Mouse (Mus musculus) effector memory CD4-positive, alpha-beta T cell, adult 7 months (primary cell): ENCODE results near the gene Olfr1034. TPM values are rescaled to one million over a fixed set of nuclear protein-coding genes. Genes with fewer than 3 reads are reported as not detected.

Experiments used
- polyA plus RNA-seq: library from polyadenylated mRNA; unstranded; fragments of 100-300 nt; shearing (Covaris generic); gene quantifications from one replicate; pipeline ENCODE4 v1.2.1, GENCODE M21; 2017

Gene Olfr1034
- not detected for polyA plus RNA-seq

DNA sequence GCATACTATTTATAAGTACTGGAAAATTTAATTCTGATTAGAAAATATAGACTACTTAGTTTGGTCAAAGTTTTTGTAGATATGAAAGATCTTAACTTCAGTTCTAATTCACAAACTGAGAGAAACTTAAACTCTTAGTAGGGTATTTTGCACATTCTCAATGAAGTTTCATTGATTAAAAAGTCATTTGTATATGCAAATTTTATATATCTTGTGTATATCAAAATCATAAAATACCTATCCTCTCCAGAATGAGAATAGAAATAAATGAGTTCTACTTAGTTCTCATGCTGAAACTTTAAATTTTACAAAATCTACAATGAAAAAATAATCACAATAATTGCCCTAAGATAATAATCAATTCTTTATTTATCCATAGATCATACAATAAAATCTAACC lies at the start of gene Olfr1034:
Gene Olfr1034 (plus strand): TSS at position 301 of the 400 bp plus-strand sequence.

DNA sequence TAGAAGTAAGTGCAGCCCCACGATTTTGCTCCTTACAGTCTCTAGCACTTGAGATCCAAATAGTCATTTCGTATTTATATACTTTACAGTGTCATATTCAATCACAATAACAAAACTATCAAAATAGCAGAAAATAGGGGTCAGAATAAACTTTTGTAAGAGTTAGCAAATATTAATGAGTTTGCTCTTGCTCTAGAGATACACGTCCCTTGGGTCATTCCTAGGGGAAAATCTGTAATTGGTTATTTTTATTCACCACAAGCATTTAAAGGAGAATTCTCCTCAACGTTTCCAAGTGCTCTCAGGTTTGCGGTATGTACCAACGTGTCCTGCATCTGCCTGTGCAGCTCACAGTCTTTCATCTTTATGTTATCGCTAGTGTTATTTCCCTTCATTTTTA lies 40.4 kb upstream of the Olfr1034 start, which contains the start of gene Olfr1032:
Gene Olfr1032 (plus strand): TSS at position 301 of the 400 bp plus-strand sequence.

DNA sequence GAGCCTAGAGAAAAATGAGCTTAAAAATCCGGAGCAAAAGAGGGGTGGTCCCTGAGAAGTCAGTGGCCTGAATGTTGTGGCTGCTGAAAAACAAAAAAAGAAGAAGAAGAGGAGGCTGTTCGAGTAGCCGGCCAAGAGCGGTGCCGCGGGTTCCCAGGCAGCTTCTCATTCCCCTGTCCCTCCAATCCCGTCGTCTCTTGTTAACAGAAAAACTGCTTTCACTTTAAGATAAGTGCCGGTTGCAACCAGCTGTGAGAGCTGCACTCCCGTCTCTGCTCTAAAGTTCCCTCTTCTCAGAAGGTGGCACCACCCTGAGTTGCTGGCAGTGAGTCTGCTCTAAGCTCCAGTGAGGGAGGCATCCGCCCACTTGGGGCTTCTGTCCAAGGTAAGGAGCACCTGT lies 25.3 kb upstream of the Olfr1034 start, which contains the start of gene Olfr1033:
Gene Olfr1033 (plus strand): TSS at position 228 of the 400 bp plus-strand sequence.

DNA sequence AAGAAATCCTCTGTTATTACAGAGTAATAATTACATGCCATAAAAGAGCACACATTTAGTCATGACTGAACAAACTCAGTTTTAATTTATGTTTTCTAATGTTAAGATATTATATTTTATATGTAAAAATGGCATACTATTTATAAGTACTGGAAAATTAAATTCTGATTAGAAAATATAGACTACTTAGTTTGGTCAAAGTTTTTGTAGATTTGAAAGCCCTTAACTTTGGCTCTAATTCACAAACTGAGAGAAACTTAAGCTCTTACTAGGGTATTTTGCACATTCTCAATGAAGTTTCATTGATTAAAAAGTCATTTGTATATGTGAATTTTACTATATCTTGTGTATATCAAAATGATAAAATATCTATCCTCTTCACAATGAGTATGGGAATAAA lies 28.0 kb downstream of the Olfr1034 start, which contains the start of gene Olfr1036:
Gene Olfr1036 (plus strand): TSS at position 301 of the 400 bp plus-strand sequence.

DNA sequence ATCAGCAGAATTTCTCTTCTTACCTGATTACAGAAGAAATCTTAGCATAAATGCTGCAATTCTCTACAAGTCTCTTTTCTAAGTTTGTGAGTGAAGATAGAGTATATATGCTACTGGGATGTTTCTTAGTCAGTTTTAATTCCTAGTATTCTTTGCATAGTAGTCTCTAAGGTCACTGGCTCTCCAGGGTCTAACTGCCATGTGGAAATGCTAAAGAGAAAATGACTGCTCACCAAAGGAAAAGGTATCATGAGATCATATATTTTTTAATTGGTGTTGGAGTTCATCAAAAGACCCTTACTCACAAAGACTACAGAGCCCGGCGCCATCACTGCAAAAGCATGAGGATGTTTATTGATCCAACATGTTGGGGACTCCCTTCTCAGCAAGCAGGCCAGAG lies 41.6 kb downstream of the Olfr1034 start, which contains the start of gene Olfr1037:
Gene Olfr1037 (minus strand): TSS at position 101 of the 400 bp plus-strand sequence.

Other genes starting within 250 kb of the Olfr1034 start
- 1.2 TPM for gene Olfr1016, start 243.3 kb upstream of the Olfr1034 start, polyA plus RNA-seq
- gene Olfr1018, start 227.4 kb upstream of the Olfr1034 start, polyA plus RNA-seq = not detected
- not detected for gene Olfr1019, start 200.4 kb upstream of the Olfr1034 start, polyA plus RNA-seq
- gene Olfr1020, start 198.8 kb upstream of the Olfr1034 start, polyA plus RNA-seq = not detected
- gene Olfr1022, start 177.3 kb upstream of the Olfr1034 start, polyA plus RNA-seq = not detected
- not detected for gene Olfr1023, start 160.2 kb upstream of the Olfr1034 start, polyA plus RNA-seq
- gene Olfr1024, start 140.8 kb upstream of the Olfr1034 start, polyA plus RNA-seq = not detected
- not detected for gene Olfr1025-ps1, start 130.7 kb upstream of the Olfr1034 start, polyA plus RNA-seq
- not detected for gene Olfr1026, start 124.3 kb upstream of the Olfr1034 start, polyA plus RNA-seq
- not detected for gene Olfr1028, start 95.4 kb upstream of the Olfr1034 start, polyA plus RNA-seq
- not detected for gene Olfr1029, start 72.0 kb upstream of the Olfr1034 start, polyA plus RNA-seq
- 0.11 TPM for gene Olfr1030, start 66.6 kb upstream of the Olfr1034 start, polyA plus RNA-seq
- not detected for gene Olfr1031, start 55.6 kb upstream of the Olfr1034 start, polyA plus RNA-seq
- not detected for gene Olfr1032, start 40.3 kb upstream of the Olfr1034 start, polyA plus RNA-seq
- gene Olfr1033, start 25.2 kb upstream of the Olfr1034 start, polyA plus RNA-seq = 18.8 TPM
- not detected for gene Olfr1036, start 28.1 kb downstream of the Olfr1034 start, polyA plus RNA-seq
- not detected for gene Olfr1037, start 41.5 kb downstream of the Olfr1034 start, polyA plus RNA-seq
- gene Olfr1039, start 90.1 kb downstream of the Olfr1034 start, polyA plus RNA-seq = not detected
- not detected for gene Olfr1040, start 100.9 kb downstream of the Olfr1034 start, polyA plus RNA-seq
- 0.29 TPM for gene Olfr1042, start 116.0 kb downstream of the Olfr1034 start, polyA plus RNA-seq
- gene Olfr1043, start 121.7 kb downstream of the Olfr1034 start, polyA plus RNA-seq = not detected
- 0.45 TPM for gene Olfr1044, start 132.0 kb downstream of the Olfr1034 start, polyA plus RNA-seq
- gene Olfr52, start 139.8 kb downstream of the Olfr1034 start, polyA plus RNA-seq = 0.38 TPM
- not detected for gene Olfr1045, start 157.1 kb downstream of the Olfr1034 start, polyA plus RNA-seq
- gene Olfr1046, start 173.5 kb downstream of the Olfr1034 start, polyA plus RNA-seq = not detected
- not detected for gene Olfr1047, start 185.5 kb downstream of the Olfr1034 start, polyA plus RNA-seq
- gene Olfr1048, start 194.4 kb downstream of the Olfr1034 start, polyA plus RNA-seq = not detected
- not detected for gene Olfr1049, start 212.5 kb downstream of the Olfr1034 start, polyA plus RNA-seq
- gene Olfr1051, start 233.2 kb downstream of the Olfr1034 start, polyA plus RNA-seq = not detected
- gene Olfr1052, start 246.6 kb downstream of the Olfr1034 start, polyA plus RNA-seq = not detected